Mouse (Mus musculus): ENCODE results near the gene Hnf4a. TPM values are rescaled to one million over a fixed set of nuclear protein-coding genes. Genes with fewer than 3 reads are reported as not detected.

Hnf4a gene
- total and polyA plus RNA-seq, 3 experiments: not detected

DNA sequence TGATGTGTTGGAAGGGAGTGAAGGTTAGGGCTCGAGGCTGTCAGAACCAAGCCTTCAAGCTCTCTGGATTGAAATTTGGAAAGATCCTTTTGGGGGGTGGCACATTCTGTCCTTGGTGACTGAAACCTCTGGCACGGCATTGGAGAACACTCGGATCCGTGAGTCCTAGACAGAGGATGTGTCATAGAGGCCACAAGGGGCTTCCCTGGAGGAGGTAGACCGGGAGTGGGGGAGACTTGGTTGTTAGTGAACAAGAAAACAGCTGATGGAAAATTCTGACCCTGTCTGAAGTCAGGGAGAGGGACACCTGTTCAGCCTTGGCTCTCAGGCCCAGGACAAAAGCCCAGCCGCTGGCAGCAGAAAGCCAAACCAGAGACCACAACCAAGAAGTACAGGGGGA, 48.4 kb downstream of the Hnf4a start:
- Histone ChIP-seq H3K79me2 (replicated peaks; ENCODE audit: control insufficient read depth, insufficient read depth, low read length) (no peaks in the 10 kb centered on the region), H3K27me3 (ENCODE audit: control insufficient read depth, insufficient read depth, low read length) (no peaks in the 10 kb centered on the region), H3K4me1 (ENCODE audit: control insufficient read depth, insufficient read depth, low read length) (no peaks in the 10 kb centered on the region), H3K4me3 (no peak overlapping the region), H3K27ac (no peak overlapping the region), H3K36me3 (ENCODE audit: control insufficient read depth, insufficient read depth, low read length) (no peaks in the 10 kb centered on the region), H3K9ac (ENCODE audit: low read depth, low read length) (no peak overlapping the region)
- no peak for TF ChIP-seq POLR2A (IDR thresholded peaks at IDR 0.05; ENCODE audit: insufficient read depth, low read depth, low read length)
- TF ChIP-seq EP300 (IDR thresholded peaks at IDR 0.05; ENCODE audit: insufficient read depth, low read depth, low read length): no peak
- TF ChIP-seq CTCF (IDR thresholded peaks at IDR 0.05): no peak
- intact Hi-C loops (cut with DNase I): no loop called here
- DNase-seq: no peak
- 46% methylated on average over 6 of the region's 6 CpGs for WGBS

DNA sequence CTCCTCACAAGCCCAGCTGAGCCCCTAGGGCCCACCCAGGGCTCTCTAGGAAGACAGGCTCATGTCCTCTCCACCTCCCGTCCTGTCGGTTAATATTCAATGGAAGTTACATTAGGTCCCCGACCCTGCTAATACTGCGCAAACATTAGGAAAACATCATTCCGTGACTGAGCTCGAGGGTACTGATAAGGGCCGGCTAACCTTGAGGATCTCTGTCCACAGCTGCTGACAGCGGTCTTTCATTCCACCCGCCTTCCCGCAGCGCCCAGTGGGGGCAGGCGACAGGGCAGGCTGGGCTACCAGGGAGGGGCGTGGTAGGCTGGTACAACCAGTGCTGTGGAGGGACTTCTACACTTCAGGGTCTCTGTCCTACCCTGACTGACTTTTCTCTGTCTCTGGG, 48.8 kb downstream of the Hnf4a start:
- H3K4me1 ChIP-seq (ENCODE audit: control insufficient read depth, insufficient read depth, low read length): no peaks in the 10 kb centered on the region

DNA sequence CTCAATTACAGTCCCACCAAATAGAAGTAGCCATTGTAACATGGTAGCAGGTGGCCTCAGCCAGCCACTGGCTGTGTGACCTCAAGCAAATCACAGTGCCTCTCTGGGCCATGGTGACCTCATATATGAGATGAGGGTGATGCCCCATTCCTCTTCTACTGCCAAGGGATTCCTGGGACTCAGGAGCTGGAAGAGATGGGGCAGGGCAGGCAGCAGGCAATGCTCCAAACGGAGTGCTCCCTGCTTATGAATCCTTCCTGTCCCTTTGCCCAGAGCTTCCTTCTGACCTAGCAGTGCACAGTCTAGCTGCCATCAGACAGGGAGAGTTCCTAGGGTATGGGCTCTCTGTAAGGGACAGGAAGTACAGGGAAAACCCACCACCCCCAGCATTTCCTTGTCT, 51.9 kb downstream of the Hnf4a start:
- H3K79me2 ChIP-seq (replicated peaks; ENCODE audit: control insufficient read depth, insufficient read depth, low read length): no peaks in the 10 kb centered on the region
- no peak overlapping the region for H3K27ac ChIP-seq
- H3K27me3 ChIP-seq (ENCODE audit: control insufficient read depth, insufficient read depth, low read length): no peaks in the 10 kb centered on the region
- no peak overlapping the region for H3K9ac ChIP-seq (ENCODE audit: low read depth, low read length)
- H3K4me1 ChIP-seq (ENCODE audit: control insufficient read depth, insufficient read depth, low read length): no peaks in the 10 kb centered on the region
- TF ChIP-seq POLR2A (IDR thresholded peaks at IDR 0.05; ENCODE audit: insufficient read depth, low read depth, low read length): no peak
- no peak for TF ChIP-seq CTCF (IDR thresholded peaks at IDR 0.05)
- no peak for TF ChIP-seq EP300 (IDR thresholded peaks at IDR 0.05; ENCODE audit: insufficient read depth, low read depth, low read length)
- intact Hi-C loops (cut with DNase I): no loop called here
- no peak for DNase-seq
- no peak overlapping the region for H3K4me3 ChIP-seq
- H3K36me3 ChIP-seq (ENCODE audit: control insufficient read depth, insufficient read depth, low read length): no peaks in the 10 kb centered on the region
- 65% methylated on average over 1 of the region's 1 CpGs for WGBS

More for the DNA sequence above, 48.8 kb downstream of the Hnf4a start:
- H3K4me3 ChIP-seq: no peak overlapping the region
- no peaks in the 10 kb centered on the region for H3K27me3 ChIP-seq (ENCODE audit: control insufficient read depth, insufficient read depth, low read length)
- no peak for DNase-seq
- intact Hi-C loops (cut with DNase I): no loop called here
- no peak overlapping the region for H3K9ac ChIP-seq (ENCODE audit: low read depth, low read length)
- H3K27ac ChIP-seq: no peak overlapping the region
- H3K36me3 ChIP-seq (ENCODE audit: control insufficient read depth, insufficient read depth, low read length): no peaks in the 10 kb centered on the region
- no peaks in the 10 kb centered on the region for H3K79me2 ChIP-seq (replicated peaks; ENCODE audit: control insufficient read depth, insufficient read depth, low read length)
- WGBS: 35% methylated on average over 13 of the region's 13 CpGs
- TF ChIP-seq CTCF (IDR thresholded peaks at IDR 0.05) (no peak), EP300 (IDR thresholded peaks at IDR 0.05; ENCODE audit: insufficient read depth, low read depth, low read length) (no peak), POLR2A (IDR thresholded peaks at IDR 0.05; ENCODE audit: insufficient read depth, low read depth, low read length) (no peak)

DNA sequence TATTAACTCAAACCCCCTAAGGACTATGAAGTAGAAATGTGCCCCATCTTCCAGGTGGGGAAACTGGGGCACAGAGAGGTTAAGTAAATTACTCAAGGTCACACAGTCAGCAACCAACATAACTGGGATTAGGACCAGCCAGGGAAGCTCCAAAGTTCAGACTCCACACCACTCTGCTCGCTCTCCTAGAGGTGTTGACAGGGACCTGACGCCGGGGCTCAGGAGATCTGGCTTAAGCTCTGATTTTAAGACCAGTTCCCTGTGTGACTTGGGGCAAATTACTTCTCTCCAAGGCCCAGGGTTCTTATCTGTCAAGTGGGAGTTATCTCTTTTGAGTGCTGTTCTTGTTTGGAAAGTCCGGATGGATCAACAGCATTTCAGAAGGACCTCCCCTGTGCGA, 52.6 kb downstream of the Hnf4a start:
- intact Hi-C loops (cut with DNase I): no loop called here
- no peaks in the 10 kb centered on the region for H3K27me3 ChIP-seq (ENCODE audit: control insufficient read depth, insufficient read depth, low read length)
- no peak overlapping the region for H3K27ac ChIP-seq
- H3K79me2 ChIP-seq (replicated peaks; ENCODE audit: control insufficient read depth, insufficient read depth, low read length): no peaks in the 10 kb centered on the region
- H3K4me1 ChIP-seq (ENCODE audit: control insufficient read depth, insufficient read depth, low read length): no peaks in the 10 kb centered on the region
- TF ChIP-seq POLR2A (IDR thresholded peaks at IDR 0.05; ENCODE audit: insufficient read depth, low read depth, low read length): no peak
- TF ChIP-seq CTCF (IDR thresholded peaks at IDR 0.05): no peak
- TF ChIP-seq EP300 (IDR thresholded peaks at IDR 0.05; ENCODE audit: insufficient read depth, low read depth, low read length): no peak
- no peak overlapping the region for H3K4me3 ChIP-seq
- WGBS: 25% methylated on average over 5 of the region's 5 CpGs
- H3K9ac ChIP-seq (ENCODE audit: low read depth, low read length): no peak overlapping the region
- no peaks in the 10 kb centered on the region for H3K36me3 ChIP-seq (ENCODE audit: control insufficient read depth, insufficient read depth, low read length)
- no peak for DNase-seq

DNA sequence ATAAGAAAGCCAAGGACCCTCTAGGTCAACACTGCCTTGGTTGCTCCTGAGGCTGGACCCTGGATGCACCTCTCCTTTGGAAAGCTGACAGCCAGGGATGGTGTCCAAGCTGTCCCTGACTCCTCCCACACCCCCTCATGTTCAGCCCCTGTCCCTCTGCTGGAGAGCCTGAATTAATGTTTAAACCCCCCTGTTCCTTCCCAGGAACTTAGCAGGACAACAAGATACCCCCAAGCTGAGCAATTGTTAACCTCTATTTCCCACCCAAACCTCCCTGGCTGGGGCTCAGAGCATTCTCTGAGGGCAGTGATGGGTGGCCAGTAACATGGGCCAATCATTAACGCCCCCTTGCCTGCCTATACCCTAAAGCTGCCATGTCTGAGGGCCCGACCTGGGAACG, 53.6 kb downstream of the Hnf4a start:
- H3K36me3 ChIP-seq (ENCODE audit: control insufficient read depth, insufficient read depth, low read length): no peaks in the 10 kb centered on the region
- TF ChIP-seq CTCF (IDR thresholded peaks at IDR 0.05): no peak
- no peak for TF ChIP-seq EP300 (IDR thresholded peaks at IDR 0.05; ENCODE audit: insufficient read depth, low read depth, low read length)
- TF ChIP-seq POLR2A (IDR thresholded peaks at IDR 0.05; ENCODE audit: insufficient read depth, low read depth, low read length): no peak
- no peak overlapping the region for H3K9ac ChIP-seq (ENCODE audit: low read depth, low read length)
- intact Hi-C loops (cut with DNase I): no loop called here
- no peaks in the 10 kb centered on the region for H3K4me1 ChIP-seq (ENCODE audit: control insufficient read depth, insufficient read depth, low read length)
- H3K4me3 ChIP-seq: no peak overlapping the region
- no peaks in the 10 kb centered on the region for H3K79me2 ChIP-seq (replicated peaks; ENCODE audit: control insufficient read depth, insufficient read depth, low read length)
- no peak for DNase-seq
- 87% methylated on average over 3 of the region's 3 CpGs for WGBS
- H3K27me3 ChIP-seq (ENCODE audit: control insufficient read depth, insufficient read depth, low read length): no peaks in the 10 kb centered on the region
- no peak overlapping the region for H3K27ac ChIP-seq

DNA sequence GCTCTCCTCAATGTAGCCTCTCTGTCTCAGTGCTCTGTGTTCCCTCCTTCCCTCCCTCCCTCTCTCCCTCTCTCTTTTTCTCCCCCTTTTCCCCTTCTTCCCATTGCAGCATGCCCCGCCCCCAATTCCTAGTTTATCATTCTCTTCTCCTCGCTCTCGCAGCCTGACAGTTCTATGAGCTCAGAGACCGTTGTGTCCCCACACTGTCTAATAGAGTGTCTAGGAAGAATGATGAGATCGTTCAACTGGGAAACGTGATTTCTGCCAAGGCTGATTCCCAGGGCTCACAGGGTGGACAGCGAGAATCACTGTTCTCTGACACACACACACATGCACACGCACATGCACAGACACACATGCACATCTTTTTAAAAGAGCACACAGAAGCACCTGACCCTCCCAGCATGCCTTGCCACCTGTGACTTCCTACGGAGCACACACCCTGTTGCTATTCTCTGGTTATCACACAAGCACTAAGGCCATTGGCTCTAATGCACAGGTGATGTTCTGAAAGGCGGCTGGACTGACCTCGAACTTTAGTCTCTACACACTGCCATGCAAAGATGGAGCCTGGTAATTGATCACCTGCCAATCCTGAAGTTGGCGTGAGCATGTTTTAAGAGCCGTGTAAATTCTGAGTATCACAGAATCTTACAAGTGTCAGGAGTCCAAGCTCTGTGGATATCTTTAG, 54.8 kb downstream of the Hnf4a start:
- Histone ChIP-seq H3K9ac (ENCODE audit: low read depth, low read length) (no peak overlapping the region), H3K4me1 (ENCODE audit: control insufficient read depth, insufficient read depth, low read length) (no peaks in the 10 kb centered on the region), H3K27ac (no peak overlapping the region), H3K4me3 (no peak overlapping the region), H3K36me3 (ENCODE audit: control insufficient read depth, insufficient read depth, low read length) (no peaks in the 10 kb centered on the region), H3K79me2 (replicated peaks; ENCODE audit: control insufficient read depth, insufficient read depth, low read length) (no peaks in the 10 kb centered on the region), H3K27me3 (ENCODE audit: control insufficient read depth, insufficient read depth, low read length) (no peaks in the 10 kb centered on the region)
- intact Hi-C loops (cut with DNase I): no loop called here
- WGBS: 67% methylated on average over 13 of the region's 13 CpGs
- no peak for TF ChIP-seq EP300 (IDR thresholded peaks at IDR 0.05; ENCODE audit: insufficient read depth, low read depth, low read length)
- no peak for TF ChIP-seq CTCF (IDR thresholded peaks at IDR 0.05)
- TF ChIP-seq POLR2A (IDR thresholded peaks at IDR 0.05; ENCODE audit: insufficient read depth, low read depth, low read length): no peak
- DNase-seq: no peak
